Mouse (Mus musculus): ENCODE results near the gene Arhgap22.

The Arhgap22 gene

DNA sequence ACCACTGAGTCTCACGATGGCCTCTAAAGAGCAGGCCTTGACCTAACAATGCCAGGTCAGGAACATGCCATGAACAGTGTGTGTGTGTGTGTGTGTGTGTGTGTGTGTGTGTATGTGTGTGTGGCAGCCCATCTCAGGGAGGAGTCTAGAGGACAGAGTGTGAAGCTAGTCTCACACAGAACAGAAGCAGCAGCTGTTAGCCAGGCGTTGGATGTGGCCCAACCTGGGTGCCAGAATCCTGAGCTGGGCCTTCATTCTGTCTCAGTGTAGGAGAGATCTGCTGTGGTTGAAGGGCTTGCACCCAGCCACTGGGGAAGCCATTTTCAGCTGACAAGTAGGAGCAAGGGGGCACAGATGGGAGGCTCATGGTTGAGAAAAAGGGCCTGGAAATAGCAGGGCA, 64.5 kb downstream of the Arhgap22 start:
- no peak for DNase-seq (ENCODE audit: low read depth, low spot score)

DNA sequence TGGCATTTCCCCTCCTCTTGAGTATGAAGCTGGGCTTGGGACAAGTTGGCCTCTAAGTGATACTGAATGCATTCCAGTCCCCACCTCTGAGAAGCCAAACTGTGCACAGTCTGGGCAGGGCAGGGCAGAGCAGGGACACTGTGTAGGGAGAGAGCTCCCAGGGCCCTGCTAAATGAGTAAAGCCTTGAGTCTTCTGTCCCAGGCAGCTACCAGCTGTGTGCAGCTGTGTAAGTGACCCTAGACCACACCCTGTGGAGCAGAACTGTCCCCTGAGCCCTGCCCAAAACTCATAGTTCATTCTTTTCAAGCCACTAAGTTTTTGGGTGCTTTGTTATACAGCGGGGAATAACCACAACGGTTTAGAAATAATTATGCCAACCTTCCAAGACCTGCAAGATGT, 67.1 kb downstream of the Arhgap22 start:
- no peak for DNase-seq (ENCODE audit: low read depth, low spot score)

DNA sequence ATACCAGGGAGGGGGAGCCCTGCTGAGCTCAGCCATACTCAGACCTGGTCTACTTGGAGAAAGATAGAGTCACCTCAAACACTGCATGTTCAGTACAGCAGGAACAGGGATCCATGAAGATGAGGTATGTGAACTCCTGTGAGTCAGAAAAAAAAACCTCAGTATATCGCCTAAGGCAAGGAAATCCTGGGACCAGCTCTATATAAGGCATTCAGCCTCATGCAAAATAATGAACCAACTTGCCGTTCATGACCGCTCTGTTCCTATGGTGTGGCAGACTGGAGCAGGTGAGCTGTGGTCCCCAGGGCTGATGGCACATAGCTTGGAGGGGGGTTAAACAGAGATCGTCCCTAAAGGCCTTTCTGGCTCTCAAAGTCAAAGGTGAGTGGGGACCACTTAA, 68.6 kb downstream of the Arhgap22 start:
- no peak for DNase-seq (ENCODE audit: low read depth, low spot score)

DNA sequence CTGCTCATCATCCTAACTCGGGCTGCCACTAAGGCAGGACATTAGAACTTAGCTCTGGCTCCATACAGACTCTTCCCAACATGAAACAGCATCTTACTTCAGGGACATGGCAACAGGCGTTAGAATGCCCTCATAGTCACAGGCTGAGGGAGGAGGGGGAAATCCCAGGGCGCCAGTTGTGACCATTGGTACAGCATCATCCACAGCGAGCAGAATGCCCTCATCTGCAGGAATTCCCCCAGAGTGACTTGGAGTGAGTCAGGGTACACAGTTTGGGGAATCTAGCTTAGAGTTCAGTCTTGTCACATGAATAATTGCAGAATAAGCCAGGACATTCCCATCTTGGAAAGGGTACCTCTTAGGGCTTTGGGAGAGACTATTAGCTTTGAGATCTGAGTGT, 74.1 kb downstream of the Arhgap22 start:
- no peak for DNase-seq (ENCODE audit: low read depth, low spot score)

DNA sequence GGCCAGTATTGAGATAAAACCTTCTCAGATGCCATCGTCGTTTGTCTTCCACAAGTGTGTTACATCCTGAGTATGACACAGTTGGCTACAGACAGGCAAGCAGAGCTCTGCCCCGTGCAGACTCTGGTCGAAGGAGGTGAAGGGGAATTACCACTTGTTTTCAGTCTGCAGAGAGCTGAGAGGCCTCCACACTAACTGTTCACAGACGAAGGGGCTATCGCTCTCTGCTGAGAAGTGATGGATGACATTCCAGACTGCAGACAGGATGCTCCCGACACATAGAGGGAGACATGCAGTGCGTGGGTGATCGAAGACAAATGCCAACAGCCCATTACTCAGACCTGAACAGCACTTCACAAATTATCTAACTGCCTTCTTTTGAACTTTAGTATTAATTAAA, 76.2 kb downstream of the Arhgap22 start:
- no peak for DNase-seq (ENCODE audit: low read depth, low spot score)

GRCm38 (mm10) chr14:33294488-33294887, 80.7 kb downstream of the Arhgap22 start:
- no peak for DNase-seq (ENCODE audit: low read depth, low spot score)

DNA sequence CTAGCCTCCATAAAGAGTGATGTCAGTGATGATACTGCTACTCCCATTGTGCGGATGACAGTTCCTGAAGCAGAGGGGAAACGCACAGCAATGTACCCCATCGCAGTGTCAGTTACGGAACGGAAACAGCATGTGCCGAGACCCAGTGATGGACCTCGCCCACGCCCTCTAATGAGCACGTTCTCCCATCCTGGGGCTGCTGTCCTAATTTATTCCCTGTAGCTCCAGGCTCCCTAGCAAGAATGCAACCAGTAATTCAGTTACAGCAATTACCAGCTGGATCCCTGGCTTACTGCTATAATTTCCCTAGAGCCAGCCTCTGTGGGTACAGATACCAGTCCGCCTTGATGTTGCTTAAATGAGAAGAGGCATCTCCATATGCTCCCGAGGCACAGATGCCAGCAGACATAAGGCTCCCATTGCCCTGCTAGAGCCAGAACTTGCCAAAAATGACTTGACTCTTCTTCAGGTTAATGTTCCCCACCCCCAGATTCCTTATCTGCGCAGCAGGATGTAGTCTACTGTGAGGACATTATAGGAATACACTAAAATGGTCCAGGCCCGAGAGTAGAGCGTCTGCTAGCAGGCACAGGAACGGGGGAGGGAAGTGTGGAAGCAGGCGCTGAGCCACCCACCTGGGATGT, 83.0 kb downstream of the Arhgap22 start:
- DNase-seq (ENCODE audit: low read depth, low spot score), result no peak

GRCm38 (mm10) chr14:33300591-33300990, 86.8 kb downstream of the Arhgap22 start:
- no peak for DNase-seq (ENCODE audit: low read depth, low spot score)

- peak; percentile 71 for DNase-seq (ENCODE audit: low read depth, low spot score)
Measured at GRCm38 (mm10) chr14:33303348-33303819, 89.6 kb downstream of the Arhgap22 start.

DNA sequence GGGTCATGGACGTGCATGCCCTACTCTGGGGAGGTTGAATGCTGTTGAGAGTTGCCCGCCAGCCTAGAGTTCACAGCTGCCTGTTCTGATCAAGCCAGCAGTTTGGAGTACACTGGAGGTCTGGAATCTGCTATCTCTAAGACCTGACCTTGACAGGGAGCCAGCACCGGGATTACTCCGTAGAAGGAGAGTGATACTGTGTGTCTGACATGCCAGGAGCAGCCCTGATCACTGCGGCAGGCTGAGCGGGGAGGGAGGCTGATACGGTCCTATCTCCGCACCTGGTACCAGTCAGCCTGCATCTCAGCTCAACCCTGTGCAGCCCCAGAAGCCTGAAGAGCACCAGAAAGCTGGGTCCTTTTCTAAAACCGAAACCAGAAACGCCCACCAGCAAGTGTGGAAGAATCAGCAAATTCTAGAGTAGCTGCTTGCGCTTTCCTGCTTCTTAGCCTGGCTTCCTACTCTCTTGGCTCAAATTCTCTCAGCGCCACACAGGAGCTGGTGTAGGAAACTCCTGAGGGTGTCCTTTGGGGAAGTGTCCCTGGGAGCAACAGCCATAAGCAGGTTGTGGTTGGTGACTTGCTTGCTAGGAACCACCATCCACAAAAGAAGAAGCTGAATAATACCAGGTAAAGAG, 91.9 kb downstream of the Arhgap22 start:
- DNase-seq (ENCODE audit: low read depth, low spot score), result no peak

GRCm38 (mm10) chr14:33310719-33311118, 96.9 kb downstream of the Arhgap22 start:
- DNase-seq (ENCODE audit: low read depth, low spot score), result no peak

DNA sequence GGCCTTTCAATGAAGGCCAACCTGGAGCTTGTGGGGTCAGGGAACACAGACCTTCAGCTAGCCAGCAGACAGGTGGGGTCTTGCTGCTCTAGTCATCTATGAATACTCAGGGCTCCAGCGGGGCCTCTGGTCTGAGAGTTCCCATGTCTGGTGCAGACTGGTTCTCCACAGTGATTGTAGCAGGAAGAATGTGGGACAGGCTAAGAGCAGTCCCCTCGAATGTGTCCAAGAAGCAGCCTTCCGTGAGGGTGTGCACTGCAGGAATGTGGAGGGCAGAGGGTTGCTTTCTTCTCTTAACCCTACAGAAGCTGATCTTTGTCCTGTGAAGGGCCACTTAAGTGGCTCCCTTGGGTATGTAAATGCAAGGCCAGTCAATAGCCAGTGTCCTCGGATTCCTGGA, 98.5 kb downstream of the Arhgap22 start:
- DNase-seq (ENCODE audit: low read depth, low spot score), result no peak

- peak; percentile 76 for DNase-seq (ENCODE audit: low read depth, low spot score)
Measured at GRCm38 (mm10) chr14:33313624-33314023, 99.8 kb downstream of the Arhgap22 start.

GRCm38 (mm10) chr14:33314160-33314559, 100.3 kb downstream of the Arhgap22 start:
- DNase-seq (ENCODE audit: low read depth, low spot score), result no peak

- no peak for DNase-seq (ENCODE audit: low read depth, low spot score)
Measured at GRCm38 (mm10) chr14:33315111-33315510, 101.3 kb downstream of the Arhgap22 start.

DNA sequence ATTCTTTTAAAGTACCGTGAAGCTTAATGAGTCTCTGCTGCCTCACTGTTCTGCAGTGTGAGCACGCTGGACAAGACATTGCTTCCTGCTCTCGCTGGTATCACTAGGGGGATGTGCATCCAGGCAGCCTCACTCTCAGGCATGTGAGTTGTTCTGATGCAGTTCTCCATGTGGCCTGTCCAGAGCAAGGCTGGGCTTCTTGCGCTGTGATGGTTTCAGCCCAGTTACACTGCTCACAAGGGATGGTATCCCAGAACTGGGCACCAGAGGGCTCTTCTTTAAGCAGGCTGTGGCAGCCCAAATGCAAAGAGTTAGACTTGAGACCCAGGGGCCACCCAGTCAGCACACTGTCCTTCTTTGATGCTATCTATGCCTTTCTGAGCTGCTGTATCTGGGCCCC, 101.9 kb downstream of the Arhgap22 start:
- no peak for DNase-seq (ENCODE audit: low read depth, low spot score)

GRCm38 (mm10) chr14:33317946-33318345, 104.1 kb downstream of the Arhgap22 start:
- DNase-seq (ENCODE audit: low read depth, low spot score), result no peak

DNA sequence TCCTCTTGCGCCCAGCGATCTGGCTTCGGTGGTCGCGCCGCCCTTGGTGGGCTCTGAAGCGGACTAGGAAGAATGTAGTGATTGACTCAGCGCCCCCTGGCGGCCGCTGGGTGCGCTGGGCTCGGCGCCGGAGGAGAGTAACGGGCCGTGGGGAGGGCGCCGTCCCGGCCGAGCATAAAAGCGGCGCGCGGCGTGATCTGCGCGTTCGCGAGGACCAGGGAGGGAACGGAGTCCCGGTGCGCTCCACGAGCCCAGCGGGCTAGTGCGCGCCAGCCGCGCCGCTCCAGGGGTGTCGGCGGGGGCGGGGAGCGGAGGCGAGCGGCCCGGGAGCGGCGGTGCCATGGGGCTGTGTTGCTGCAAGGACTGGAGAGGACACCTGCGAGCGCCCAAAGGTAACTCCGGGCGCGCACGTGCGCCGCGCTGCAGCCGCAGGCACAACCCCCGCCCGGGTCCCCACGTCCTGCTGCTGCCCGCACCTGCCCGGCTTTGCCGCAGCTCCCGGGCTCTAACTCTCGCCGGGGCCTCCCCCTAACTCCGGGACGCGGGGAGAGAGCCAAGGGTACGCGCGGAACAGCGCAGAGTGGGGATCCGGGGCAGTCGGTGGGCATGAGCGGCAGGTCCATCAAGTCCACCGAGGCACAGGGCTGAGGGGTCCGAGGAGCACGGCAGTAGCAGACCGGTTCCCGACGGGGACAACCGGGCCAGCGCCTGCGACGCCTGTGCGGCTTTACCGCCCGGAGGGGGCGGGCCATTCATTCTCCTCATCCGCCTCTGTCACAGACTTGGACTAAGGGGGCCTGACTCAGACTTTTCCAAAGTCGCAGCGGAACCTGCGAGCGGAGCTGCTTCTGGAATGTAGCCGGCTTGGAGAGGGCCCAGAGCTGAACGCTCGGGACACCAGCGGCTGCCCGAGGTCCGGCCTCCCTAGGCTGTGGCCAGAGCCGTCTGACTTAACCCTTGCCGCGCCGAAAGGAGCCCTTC, 106.0 kb downstream of the Arhgap22 start:
- peak; percentile 80 for DNase-seq (ENCODE audit: low read depth, low spot score)

- peak; percentile 79 for DNase-seq (ENCODE audit: low read depth, low spot score)
Measured at GRCm38 (mm10) chr14:33320856-33321255, 107.0 kb downstream of the Arhgap22 start.

DNA sequence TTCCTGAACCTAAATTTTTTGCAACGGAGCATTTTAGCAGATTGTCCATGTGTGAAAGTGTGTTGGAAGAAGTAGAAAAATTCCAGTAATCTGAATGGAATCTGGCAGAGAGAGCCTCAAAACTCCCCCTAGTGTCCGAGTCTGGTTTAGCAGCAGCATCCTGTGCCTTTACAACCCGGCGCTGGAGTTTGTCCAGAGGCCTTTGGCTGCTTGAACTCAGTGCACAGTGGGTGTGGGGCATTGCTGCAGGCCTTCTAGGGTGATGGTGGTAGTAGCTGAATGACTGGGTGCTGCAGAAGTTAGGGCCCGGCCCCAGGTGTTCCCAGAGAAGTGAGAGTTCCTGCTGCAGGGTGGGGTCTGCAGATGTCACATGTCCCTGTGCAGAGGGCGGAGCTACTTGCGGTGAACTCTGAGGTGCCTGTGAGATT, 108.8 kb downstream of the Arhgap22 start:
- DNase-seq (ENCODE audit: low read depth, low spot score), result peak; percentile 75

- DNase-seq (ENCODE audit: low read depth, low spot score), result no peak
Measured at GRCm38 (mm10) chr14:33324556-33324955, 110.7 kb downstream of the Arhgap22 start.

GRCm38 (mm10) chr14:33328369-33328768, 114.5 kb downstream of the Arhgap22 start:
- no peak for DNase-seq (ENCODE audit: low read depth, low spot score)
